Mouse (Mus musculus): ENCODE results near the gene Abcd4.

DNA sequence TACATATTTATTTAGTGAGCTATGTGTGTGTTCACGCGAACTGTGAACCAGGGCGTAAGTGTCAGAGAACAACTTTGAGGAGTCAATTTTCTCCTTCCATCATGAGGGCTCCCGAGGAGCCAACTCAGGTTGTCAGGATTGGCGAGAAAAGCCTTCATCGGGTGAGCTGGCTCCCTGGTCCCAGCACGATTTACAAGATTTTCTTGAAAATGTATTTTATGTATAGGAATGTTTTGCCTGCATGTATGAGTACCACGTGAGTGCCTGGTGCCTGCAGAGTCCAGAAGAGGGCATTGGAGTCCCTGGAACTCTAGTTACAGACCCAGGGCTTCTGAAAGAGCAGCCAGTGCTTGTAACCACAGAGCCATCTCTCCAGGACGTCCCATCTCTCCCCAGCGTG, 450 bp upstream of the Abcd4 start:
- no peak for TF ChIP-seq POLR2A (IDR thresholded peaks at IDR 0.05; ENCODE audit: extremely low read depth, insufficient read depth, low read length)
- TF ChIP-seq CTCF (IDR thresholded peaks at IDR 0.05; ENCODE audit: extremely low read depth, insufficient read depth, low read length) = no peak

Measured in cortical plate, adult 2 months (tissue).